Mouse (Mus musculus) ES-E14 (cell line): ENCODE measurements at regions not wholly inside any gene's neighbourhood (a gene's known extent, or its start where the extent isn't known, plus 50 kb on each side); places are given as distances from the start of the nearest gene placed in this dataset.

Experiments used
- DNase-seq: peaks from one replicate; pipeline ENCODE4 v3.0.0-alpha.2; 2013; ENCODE audit warnings: low read depth, low spot score
- H3K27ac ChIP-seq: 2 replicates; pipeline ENCODE4 v1.5.1; 2012; ENCODE audit warnings: low read depth, mild to moderate bottlenecking, low read length, moderate library complexity, mixed read lengths; ENCODE audit not compliant: poor library complexity, insufficient read depth, severe bottlenecking
- H3K36me3 ChIP-seq: 2 replicates; pipeline ENCODE4 v1.6.1; 2012; ENCODE audit warnings: mild to moderate bottlenecking, low read length, moderate library complexity, mixed read lengths; ENCODE audit not compliant: control insufficient read depth, poor library complexity, insufficient read depth, severe bottlenecking
- H3K4me1 ChIP-seq, 2 experiments: fragments of 150-350 bp in 1 of 2; sonication (generic) in 1 of 2; 2 replicates each; pipeline ENCODE4 v1.6.1; 2012; ENCODE audit warnings: low read length in 2 of 2, mild to moderate bottlenecking in 1 of 2, mixed read lengths in 1 of 2; ENCODE audit not compliant: control insufficient read depth in 2 of 2, insufficient read depth in 2 of 2, poor library complexity in 1 of 2
- H3K4me3 ChIP-seq, 2 experiments: fragments of 150-350 bp in 1 of 2; sonication (generic) in 1 of 2; 2 replicates each; pipeline ENCODE4 v1.5.1; 2012; ENCODE audit warnings: low read length in 2 of 2, low read depth in 1 of 2, mild to moderate bottlenecking in 1 of 2, mixed read lengths in 1 of 2; ENCODE audit not compliant: insufficient read depth in 1 of 2, poor library complexity in 1 of 2, severe bottlenecking in 1 of 2
- H3K9ac ChIP-seq: 2 replicates; pipeline ENCODE4 v1.6.1; 2012; ENCODE audit warnings: low read depth, mild to moderate bottlenecking, low read length, mixed read lengths; ENCODE audit not compliant: poor library complexity, insufficient read depth, severe bottlenecking
- H3K9me3 ChIP-seq: fragments of 150-350 bp; sonication (generic); 2 replicates; pipeline ENCODE4 v1.6.1; 2012; ENCODE audit warnings: low read depth, mild to moderate bottlenecking, low read length; ENCODE audit not compliant: control insufficient read depth, insufficient read depth
- CHD2 ChIP-seq: IDR thresholded peaks from 2 replicates; pipeline ENCODE4 v1.6.1; 2014; ENCODE audit warnings: mild to moderate bottlenecking, low read depth, low read length, inconsistent platforms
- HCFC1 ChIP-seq: IDR thresholded peaks from 2 replicates; pipeline ENCODE4 v1.6.1; 2012; ENCODE audit warnings: low read length, inconsistent platforms, borderline replicate concordance; ENCODE audit not compliant: insufficient read depth
- MAFK ChIP-seq: IDR thresholded peaks from 2 replicates; pipeline ENCODE4 v1.6.1; 2014; ENCODE audit warnings: mild to moderate bottlenecking, low read depth, low read length, inconsistent platforms; ENCODE audit not compliant: insufficient read depth
- ZC3H11A ChIP-seq: IDR thresholded peaks from 2 replicates; pipeline ENCODE4 v1.6.1; 2012; ENCODE audit warnings: low read depth, mild to moderate bottlenecking, inconsistent platforms, low read length, borderline replicate concordance
- ZNF384 ChIP-seq: IDR thresholded peaks from 2 replicates; pipeline ENCODE4 v1.6.1; 2012; ENCODE audit warnings: low read depth, low read length, inconsistent platforms
- in situ Hi-C, 2 experiments: fragments of 600-800 bp; cut with MboI; formaldehyde crosslinking; loops; one replicate each; pipeline ENCODE4 v1.15.1; 2025; ENCODE audit warnings: low sequenced_read_pairs in 2 of 2, inconsistent platforms in 1 of 2; ENCODE audit not compliant: unreplicated experiment in 2 of 2

DNA sequence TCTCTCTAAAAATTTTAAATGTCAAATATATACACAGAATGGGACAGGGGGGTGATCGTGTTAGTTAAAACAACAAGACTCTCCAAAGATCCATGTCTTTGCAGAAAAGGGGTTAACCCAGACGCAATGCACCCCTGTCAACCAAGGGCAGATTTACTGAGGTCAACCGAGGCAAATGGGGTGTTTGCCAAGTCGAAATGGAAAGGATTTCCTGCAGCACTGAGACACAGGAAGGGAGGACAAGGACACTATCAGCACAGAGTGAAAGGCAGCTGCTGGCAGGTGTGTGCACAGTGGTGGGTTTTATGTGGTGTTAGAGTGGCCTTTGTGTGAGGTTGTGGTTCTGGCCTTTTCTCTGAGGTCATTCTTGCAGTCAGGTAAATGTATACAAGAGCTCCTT, 226.7 kb downstream of the Ankrd16 start:
- DNase-seq = no peak
- in situ Hi-C loops = loop anchor here (25.0 kb wide), 1 partner anchor 308 kb away; the partner anchor contains the start of gene Itga8 (in 2 of the 2)
- TF ChIP-seq MAFK (no peak), HCFC1 (no peak), ZNF384 (no peak), ZC3H11A (no peak), CHD2 (no peak)

DNA sequence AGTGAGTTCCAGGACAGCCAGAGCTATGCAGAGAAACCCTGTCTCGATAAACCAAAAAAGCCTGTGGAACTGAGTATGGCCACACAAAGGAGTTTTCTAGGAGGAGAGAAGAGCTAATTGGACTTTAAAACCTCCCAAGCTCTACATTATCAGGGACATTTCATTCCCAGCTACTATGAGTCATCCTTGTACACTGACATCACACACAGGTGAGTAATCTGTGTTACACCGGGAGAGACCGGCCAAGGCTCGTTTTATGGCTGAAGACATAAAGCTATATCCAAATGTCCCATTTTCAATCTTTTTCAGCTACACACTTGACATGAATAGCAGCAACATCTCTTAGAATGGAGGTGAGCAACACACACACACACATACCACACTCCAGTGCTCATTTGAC, 229.5 kb downstream of the Ankrd16 start:
- Histone ChIP-seq H3K36me3 (no peaks in the 10 kb centered on the region), H3K9me3 (no peaks in the 10 kb centered on the region), H3K4me3 (no peak overlapping the region), H3K4me1 (no peaks in the 10 kb centered on the region), H3K9ac (no peak overlapping the region), H3K27ac (no peak overlapping the region)
- no peak for DNase-seq
- TF ChIP-seq HCFC1 = no peak
- no peak for TF ChIP-seq ZC3H11A
- no peak for TF ChIP-seq MAFK
- TF ChIP-seq CHD2 = no peak
- no peak for TF ChIP-seq ZNF384
- in situ Hi-C loops = loop anchor here (25.0 kb wide), 1 partner anchor 305 kb away; the partner anchor contains the start of gene Itga8 (in 2 of the 2)

More for the DNA sequence above, 226.7 kb downstream of the Ankrd16 start:
- Histone ChIP-seq H3K4me1 (no peaks in the 10 kb centered on the region), H3K27ac (no peak overlapping the region), H3K36me3 (no peaks in the 10 kb centered on the region), H3K4me3 (no peak overlapping the region), H3K9me3 (no peaks in the 10 kb centered on the region), H3K9ac (no peak overlapping the region)

DNA sequence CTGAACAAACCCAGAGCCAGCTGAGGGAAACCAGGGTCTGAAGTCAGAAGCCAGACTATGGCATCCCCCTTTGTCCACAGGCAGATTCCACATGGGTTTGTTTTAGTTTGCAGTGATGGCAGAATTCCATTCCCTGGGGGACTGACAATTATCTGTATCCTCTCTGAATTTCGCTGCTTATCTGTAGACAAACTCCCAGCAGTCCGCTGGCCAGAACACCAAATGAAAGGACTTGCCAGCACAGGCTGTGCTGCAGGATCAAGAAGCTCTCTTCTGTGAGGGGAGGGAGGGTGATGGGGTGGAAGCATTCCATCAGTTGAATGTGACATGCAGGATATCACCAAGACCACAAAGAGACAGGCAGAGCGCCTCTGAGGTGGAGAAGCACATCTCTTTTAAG, 233.8 kb downstream of the Ankrd16 start:
- no peak overlapping the region for H3K27ac ChIP-seq
- H3K4me3 ChIP-seq = no peak overlapping the region
- H3K36me3 ChIP-seq = no peaks in the 10 kb centered on the region
- in situ Hi-C loops = loop anchor here (25.0 kb wide), 1 partner anchor 301 kb away; the partner anchor contains the start of gene Itga8 (in 2 of the 2)
- no peak for TF ChIP-seq ZNF384
- no peak for DNase-seq
- H3K9ac ChIP-seq = no peak overlapping the region
- H3K4me1 ChIP-seq = no peaks in the 10 kb centered on the region
- no peaks in the 10 kb centered on the region for H3K9me3 ChIP-seq

DNA sequence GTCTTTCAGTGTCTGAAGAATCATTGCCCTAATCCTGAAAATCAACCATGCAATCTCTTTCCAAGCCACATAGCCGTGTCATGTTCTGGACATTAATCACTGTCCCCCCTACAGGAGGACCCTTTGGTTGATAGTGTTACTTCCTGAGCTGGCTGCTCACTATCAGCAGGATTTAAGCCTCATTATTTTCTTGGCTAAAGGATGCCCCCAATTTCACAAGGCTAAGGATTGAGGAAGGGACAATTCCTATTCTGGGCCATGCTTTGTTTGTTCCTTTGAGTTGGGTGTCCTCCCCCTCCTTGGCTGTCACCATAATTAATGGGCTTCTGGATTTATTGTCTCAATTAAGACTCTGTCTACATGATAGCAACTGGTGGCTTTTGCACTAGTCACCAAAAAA, 241.9 kb downstream of the Ankrd16 start:
- TF ChIP-seq ZC3H11A = no peak
- no peak for TF ChIP-seq HCFC1
- no peak for TF ChIP-seq ZNF384
- TF ChIP-seq CHD2 = no peak
- no peak for TF ChIP-seq MAFK
- Histone ChIP-seq H3K27ac (no peak overlapping the region), H3K9ac (no peak overlapping the region), H3K4me1 (no peaks in the 10 kb centered on the region), H3K4me3 (no peak overlapping the region), H3K9me3 (no peaks in the 10 kb centered on the region), H3K36me3 (no peaks in the 10 kb centered on the region)
- in situ Hi-C loops = loop anchor here (25.0 kb wide), 1 partner anchor 293 kb away; the partner anchor contains the start of gene Itga8 (in 2 of the 2)
- no peak for DNase-seq

DNA sequence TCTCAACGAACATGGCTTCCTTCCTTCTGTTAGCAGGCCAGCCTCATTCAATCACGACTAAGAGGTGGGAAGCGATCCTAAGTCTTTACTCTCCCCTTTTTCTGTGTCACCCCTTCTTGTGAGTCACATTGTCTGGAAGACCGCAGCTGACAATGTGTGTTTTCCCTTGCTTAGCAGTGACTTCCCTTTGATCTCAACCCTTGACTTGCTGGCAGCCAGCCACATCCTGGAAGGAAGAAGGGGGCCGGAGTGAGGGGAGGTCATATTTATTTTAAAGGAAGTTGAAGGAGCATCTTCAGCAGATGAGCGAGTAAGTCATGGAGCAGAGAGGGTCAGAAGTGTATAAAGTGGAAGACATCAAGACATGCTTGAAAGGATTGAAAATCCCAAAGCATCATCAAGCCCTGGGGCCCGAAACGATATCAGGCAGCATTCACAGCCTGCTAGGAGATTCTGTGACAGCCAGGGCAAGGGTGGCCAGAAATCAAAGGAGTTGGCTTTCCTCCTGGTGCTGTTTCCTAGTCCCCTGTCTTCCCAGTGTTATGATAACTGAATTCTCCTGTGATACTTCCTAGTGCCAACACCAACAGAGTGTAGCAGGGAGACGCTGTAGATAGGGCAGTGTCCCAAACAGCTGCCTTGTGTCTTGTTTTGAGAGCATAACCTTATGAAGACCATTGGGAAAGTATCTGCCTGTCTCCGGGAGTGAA, 245.9 kb downstream of the Ankrd16 start:
- Histone ChIP-seq H3K4me1 (0 out of 4 replicates have a peak, but pooled peaks cover 0 to 2% of the 10 kb centered on the region in 2 experiments), H3K9ac (no peak overlapping the region), H3K9me3 (no peaks in the 10 kb centered on the region), H3K36me3 (no peaks in the 10 kb centered on the region), H3K4me3 (no peak overlapping the region), H3K27ac (no peak overlapping the region)
- TF ChIP-seq HCFC1 (no peak), ZC3H11A (no peak), CHD2 (no peak), ZNF384 (no peak), MAFK (no peak)
- in situ Hi-C loops = loop anchor here (25.0 kb wide), 1 partner anchor 289 kb away; the partner anchor contains the start of gene Itga8 (in 2 of the 2)
- no peak for DNase-seq
